Mouse (Mus musculus) kidney, adult 2 months (tissue): ENCODE measurements at regions not wholly inside any gene's neighbourhood (a gene's known extent, or its start where the extent isn't known, plus 50 kb on each side); places are given as distances from the start of the nearest gene placed in this dataset.

Source experiments
- CTCF ChIP-seq: fragments of 200-500 bp; conservative IDR thresholded peaks from 2 replicates; pipeline ENCODE4 v1.5.1; 2011; ENCODE audit warnings: low read depth, mild to moderate bottlenecking, control low read depth, low read length, moderate library complexity, mixed read lengths; ENCODE audit not compliant: insufficient read depth, insufficient read length
- POLR2A ChIP-seq: fragments of 200-500 bp; IDR thresholded peaks from one replicate; pipeline ENCODE4 v1.6.1; 2011; ENCODE audit warnings: low read depth, low read length, control low read depth

GRCm38 (mm10) chr11:64924989-64925388, 53.8 kb upstream of the Elac2 start:
- TF ChIP-seq CTCF (no peak), POLR2A (no peak)
